In genomic region chr4:132074077-132074932, GRCm38 (mm10) we compare ENCODE assay signal across 8 mouse cellular contexts. TPM values are rescaled to one million over a fixed set of nuclear protein-coding genes. Genes with fewer than 3 reads are reported as not detected.
DNase-seq lines count a peak whose midpoint lies in the region; ATAC-seq and TF ChIP-seq lines count a peak whose summit lies in the region.

Gm10300 (plus strand) TSS chr4:132074697.

- no peak within 1 kb of the TSS for H3K27ac ChIP-seq in embryonic fibroblast, embryonic 13.5 days (ENCODE audit: insufficient read depth, low read length)
- H3K27ac ChIP-seq in heart, embryonic 16.5 days (ENCODE audit: low read length): peak within 1 kb of the TSS; percentile 86

- under 1% methylated on average over 42 of the region's 42 CpGs for WGBS in heart, embryonic 16.5 days

- peak; percentile 43 for TF ChIP-seq POLR2A in embryonic fibroblast, embryonic 13.5 days (IDR thresholded peaks at IDR 0.05; ENCODE audit: low read depth, low read length)

- no peaks in the 10 kb centered on the region for H3K27me3 ChIP-seq in heart, embryonic 16.5 days (ENCODE audit: control insufficient read depth, insufficient read depth, low read length)

- peak within 1 kb of the TSS; percentile 92 for H3K9ac ChIP-seq in heart, embryonic 16.5 days (ENCODE audit: low read length)

- H3K4me2 ChIP-seq in heart, embryonic 16.5 days (ENCODE audit: low read depth, low read length): peak within 1 kb of the TSS; percentile 92

- H3K9me3 ChIP-seq in heart, embryonic 16.5 days (replicated peaks; ENCODE audit: control insufficient read depth, low read length): no peaks in the 10 kb centered on the region

- H3K4me1 ChIP-seq in embryonic fibroblast, embryonic 13.5 days (ENCODE audit: control insufficient read depth, insufficient read depth, low read length): 0 out of 2 replicates have a peak, but pooled peaks cover 3% of the 10 kb centered on the region
- peaks cover 34% of the 10 kb centered on the region for H3K4me1 ChIP-seq in heart, embryonic 16.5 days (ENCODE audit: control insufficient read depth, insufficient read depth, low read length)

- peak; percentile 80 for DNase-seq in adrenal gland, adult 2 months
- DNase-seq in kidney, postnatal 14 days: peak; percentile 60
- DNase-seq in lung, postnatal 4 days: peak; percentile 63 to 67
- DNase-seq in spleen, postnatal 10 days (ENCODE audit: low spot score in 2 of 2): peak; percentile 73 to 74
- no peak for DNase-seq in frontal cortex, adult 2 months (ENCODE audit: extremely low spot score in 1 of 2, low spot score in 1 of 2)

- peak; percentile 19 for ATAC-seq in CD4-positive, CD25-positive, alpha-beta regulatory T cell, adult 4 months
- ATAC-seq in heart, embryonic 16.5 days (replicated peaks; ENCODE audit: extremely low read depth, insufficient read depth, low FRiP score): peak; percentile 28

- H3K36me3 ChIP-seq in heart, embryonic 16.5 days (ENCODE audit: control insufficient read depth, insufficient read depth): no peaks in the 10 kb centered on the region

- TF ChIP-seq CTCF in embryonic fibroblast, embryonic 13.5 days (IDR thresholded peaks at IDR 0.05; ENCODE audit: borderline replicate concordance, insufficient read depth, low read length): no peak

- peak within 1 kb of the TSS; percentile 94 for H3K4me3 ChIP-seq in embryonic fibroblast, embryonic 13.5 days (ENCODE audit: insufficient read depth, low read length)
- H3K4me3 ChIP-seq in heart, embryonic 16.5 days (ENCODE audit: low read length): peak within 1 kb of the TSS; percentile 89

RNA-seq across cellular contexts. Expression of gene Gm10300, which starts in this region (rescaled TPM):
- not detected for polyA plus RNA-seq in CD4-positive, CD25-positive, alpha-beta regulatory T cell, adult 4 months (2017; shearing (Covaris generic))
- under 1 TPM in 1 of 2 experiments, not detected in 1; 0.31 TPM for total RNA-seq in adrenal gland, adult 2 months (2021)
- polyA plus RNA-seq in adrenal gland, adult 2 months (2012; rRNA removed): 0.30 and 0.55 TPM in 2 replicates
- 0.35 TPM in 1 of 2 replicates, not detected in the other for polyA plus RNA-seq in embryonic fibroblast, embryonic 13.5 days (2011; ENCODE audit: insufficient read length, low read depth, missing spikeins)
- 0.05 and 0.10 TPM in 2 replicates for polyA plus RNA-seq in heart, embryonic 16.5 days (2015; fragmentation: Nextera tagmentation; extraction: Ambion mirVana)
- polyA plus RNA-seq in frontal cortex, adult 2 months (2012; rRNA removed): 0.06 TPM in 1 of 2 replicates, not detected in the other

Comparison
In these comparisons a context has a peak if more than half of its experiments do, and no peak if none do; other contexts are left out.
1. Peak in ATAC-seq in CD4-positive, CD25-positive, alpha-beta regulatory T cell, adult 4 months; RNA of the gene not detected or under 1 TPM.
2. Peak in DNase-seq in adrenal gland, adult 2 months; RNA of the gene not detected or under 1 TPM.
3. Peak in ATAC-seq, H3K4me3 ChIP-seq, H3K27ac ChIP-seq, H3K9ac ChIP-seq and H3K4me2 ChIP-seq in heart, embryonic 16.5 days; RNA of the gene not detected or under 1 TPM.
4. DNase-seq: peak in kidney, postnatal 14 days (single experiment), lung, postnatal 4 days (2 of 2) and spleen, postnatal 10 days (2 of 2); none in frontal cortex, adult 2 months (0 of 2).